Mouse (Mus musculus): ENCODE results near the gene Bfsp1.

Gene Bfsp1

GRCm38 (mm10) chr2:143862484-143863231, at the start of gene Bfsp1:
TSS of gene Bfsp1 (minus strand) at chr2:143863173.
- no peak for DNase-seq (ENCODE audit: low read depth, low spot score)

- no peak for DNase-seq (ENCODE audit: low read depth, low spot score)
Observed at GRCm38 (mm10) chr2:143912199-143912598, 49.2 kb upstream of the Bfsp1 start.

- DNase-seq (ENCODE audit: low read depth, low spot score), result no peak
Observed at GRCm38 (mm10) chr2:143909230-143909629, 46.3 kb upstream of the Bfsp1 start.

GRCm38 (mm10) chr2:143904896-143905295, 41.9 kb upstream of the Bfsp1 start:
- DNase-seq (ENCODE audit: low read depth, low spot score), result no peak

GRCm38 (mm10) chr2:143903376-143904045, 40.5 kb upstream of the Bfsp1 start:
- no peak for DNase-seq (ENCODE audit: low read depth, low spot score)

GRCm38 (mm10) chr2:143900821-143901351, 37.9 kb upstream of the Bfsp1 start:
- no peak for DNase-seq (ENCODE audit: low read depth, low spot score)

GRCm38 (mm10) chr2:143899470-143900220, 36.7 kb upstream of the Bfsp1 start:
- DNase-seq (ENCODE audit: low read depth, low spot score), result no peak

- no peak for DNase-seq (ENCODE audit: low read depth, low spot score)
Observed at GRCm38 (mm10) chr2:143891302-143892048, 28.5 kb upstream of the Bfsp1 start.

GRCm38 (mm10) chr2:143889860-143890433, 27.0 kb upstream of the Bfsp1 start:
- DNase-seq (ENCODE audit: low read depth, low spot score), result no peak

- DNase-seq (ENCODE audit: low read depth, low spot score), result no peak
Observed at GRCm38 (mm10) chr2:143889131-143889859, 26.3 kb upstream of the Bfsp1 start.

GRCm38 (mm10) chr2:143882606-143883288, 19.8 kb upstream of the Bfsp1 start:
- no peak for DNase-seq (ENCODE audit: low read depth, low spot score)

- DNase-seq (ENCODE audit: low read depth, low spot score), result peak; percentile 57
Observed at GRCm38 (mm10) chr2:143882002-143882401, 19.0 kb upstream of the Bfsp1 start.

- no peak for DNase-seq (ENCODE audit: low read depth, low spot score)
Observed at GRCm38 (mm10) chr2:143879311-143879710, 16.3 kb upstream of the Bfsp1 start.

GRCm38 (mm10) chr2:143876929-143877632, 14.1 kb upstream of the Bfsp1 start:
- DNase-seq (ENCODE audit: low read depth, low spot score), result no peak

- DNase-seq (ENCODE audit: low read depth, low spot score), result no peak
Observed at GRCm38 (mm10) chr2:143876026-143876425, 13.1 kb upstream of the Bfsp1 start.

- DNase-seq (ENCODE audit: low read depth, low spot score), result no peak
Observed at GRCm38 (mm10) chr2:143870936-143871688, 8.1 kb upstream of the Bfsp1 start.

- DNase-seq (ENCODE audit: low read depth, low spot score), result peak; percentile 62
Observed at GRCm38 (mm10) chr2:143867326-143867725, 4.4 kb upstream of the Bfsp1 start.

- DNase-seq (ENCODE audit: low read depth, low spot score), result no peak
Observed at GRCm38 (mm10) chr2:143864600-143864999, 1.6 kb upstream of the Bfsp1 start.
